Mouse (Mus musculus): ENCODE measurements at regions not wholly inside any gene's neighbourhood (a gene's known extent, or its start where the extent isn't known, plus 50 kb on each side); places are given as distances from the start of the nearest gene placed in this dataset.

- no peak for ATAC-seq (ENCODE audit: low read depth)
- Histone ChIP-seq H3K27ac (replicated peaks; ENCODE audit: low read depth, low read length) (no peak overlapping the region), H3K9ac (ENCODE audit: low read depth, low read length) (no peak overlapping the region), H3K4me2 (ENCODE audit: low read depth, low read length) (no peak overlapping the region), H3K4me1 (ENCODE audit: control insufficient read depth, insufficient read depth, low read length) (0 out of 2 replicates have a peak, but pooled peaks cover 4% of the 10 kb centered on the region), H3K27me3 (replicated peaks; ENCODE audit: control insufficient read depth, insufficient read depth, low read length) (no peaks in the 10 kb centered on the region), H3K36me3 (ENCODE audit: control insufficient read depth, insufficient read depth, low read length) (no peaks in the 10 kb centered on the region), H3K9me3 (ENCODE audit: control insufficient read depth, low read length) (no peaks in the 10 kb centered on the region), H3K4me3 (ENCODE audit: low read depth, low read length) (no peak overlapping the region)
- WGBS = 59% methylated on average over 5 of the region's 5 CpGs
- no peak for DNase-seq (ENCODE audit: low spot score)
These were observed 57.4 kb upstream of the Lmo2 start for GRCm38 (mm10) chr2:103900384-103900783.

DNA sequence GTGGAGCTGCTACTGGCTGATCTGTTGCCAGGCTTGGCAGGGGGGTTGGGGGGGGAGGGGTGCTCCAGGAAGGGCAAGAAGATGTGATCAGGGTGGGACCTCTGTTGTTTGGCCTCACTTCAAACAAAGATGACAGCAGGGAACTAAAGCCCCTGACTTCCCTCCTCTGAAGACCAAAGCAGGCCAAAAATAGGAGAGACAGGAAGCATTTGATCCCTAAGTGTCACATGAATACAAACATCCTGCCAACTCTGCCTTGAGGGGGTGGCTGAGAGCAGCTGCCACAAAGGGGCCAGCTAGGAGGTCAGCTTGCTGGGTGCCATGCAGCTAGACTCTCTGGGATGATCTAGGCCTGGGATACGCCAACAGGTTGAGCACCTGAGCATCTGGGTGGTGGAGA is 56.3 kb upstream of the Lmo2 start:
- Histone ChIP-seq H3K36me3 (ENCODE audit: control insufficient read depth, insufficient read depth, low read length) (no peaks in the 10 kb centered on the region), H3K9ac (ENCODE audit: low read depth, low read length) (no peak overlapping the region), H3K9me3 (ENCODE audit: control insufficient read depth, low read length) (no peaks in the 10 kb centered on the region), H3K4me1 (ENCODE audit: control insufficient read depth, insufficient read depth, low read length) (0 out of 2 replicates have a peak, but pooled peaks cover 10% of the 10 kb centered on the region), H3K4me3 (ENCODE audit: low read depth, low read length) (no peak overlapping the region), H3K4me2 (ENCODE audit: low read depth, low read length) (no peak overlapping the region), H3K27ac (replicated peaks; ENCODE audit: low read depth, low read length) (no peak overlapping the region), H3K27me3 (replicated peaks; ENCODE audit: control insufficient read depth, insufficient read depth, low read length) (no peaks in the 10 kb centered on the region)
- ATAC-seq (ENCODE audit: low read depth) = no peak
- DNase-seq (ENCODE audit: low spot score) = peak; percentile 35
- WGBS = 70% methylated on average over 1 of the region's 1 CpGs

- no peak overlapping the region for H3K9ac ChIP-seq (ENCODE audit: low read depth, low read length)
- 0 out of 2 replicates have a peak, but pooled peaks have one; percentile 26 for ATAC-seq (ENCODE audit: low read depth)
- DNase-seq (ENCODE audit: low spot score) = no peak
- no peaks in the 10 kb centered on the region for H3K27me3 ChIP-seq (replicated peaks; ENCODE audit: control insufficient read depth, insufficient read depth, low read length)
- no peaks in the 10 kb centered on the region for H3K9me3 ChIP-seq (ENCODE audit: control insufficient read depth, low read length)
- 0 out of 2 replicates have a peak, but pooled peaks cover 10% of the 10 kb centered on the region for H3K4me1 ChIP-seq (ENCODE audit: control insufficient read depth, insufficient read depth, low read length)
- H3K27ac ChIP-seq (replicated peaks; ENCODE audit: low read depth, low read length) = no peak overlapping the region
- H3K36me3 ChIP-seq (ENCODE audit: control insufficient read depth, insufficient read depth, low read length) = no peaks in the 10 kb centered on the region
- no peak overlapping the region for H3K4me2 ChIP-seq (ENCODE audit: low read depth, low read length)
- WGBS = 65% methylated on average over 11 of the region's 11 CpGs
- no peak overlapping the region for H3K4me3 ChIP-seq (ENCODE audit: low read depth, low read length)
These were observed 55.0 kb upstream of the Lmo2 start for GRCm38 (mm10) chr2:103902777-103903176.

- DNase-seq (ENCODE audit: low spot score) = no peak
- ATAC-seq (ENCODE audit: low read depth) = no peak
- H3K4me2 ChIP-seq (ENCODE audit: low read depth, low read length) = no peak overlapping the region
- no peaks in the 10 kb centered on the region for H3K27me3 ChIP-seq (replicated peaks; ENCODE audit: control insufficient read depth, insufficient read depth, low read length)
- H3K4me1 ChIP-seq (ENCODE audit: control insufficient read depth, insufficient read depth, low read length) = 0 out of 2 replicates have a peak, but pooled peaks cover 10% of the 10 kb centered on the region
- H3K9me3 ChIP-seq (ENCODE audit: control insufficient read depth, low read length) = no peaks in the 10 kb centered on the region
- no peak overlapping the region for H3K9ac ChIP-seq (ENCODE audit: low read depth, low read length)
- no peaks in the 10 kb centered on the region for H3K36me3 ChIP-seq (ENCODE audit: control insufficient read depth, insufficient read depth, low read length)
- H3K27ac ChIP-seq (replicated peaks; ENCODE audit: low read depth, low read length) = no peak overlapping the region
- no peak overlapping the region for H3K4me3 ChIP-seq (ENCODE audit: low read depth, low read length)
- WGBS = 48% methylated on average over 1 of the region's 1 CpGs
These were observed 52.1 kb upstream of the Lmo2 start for GRCm38 (mm10) chr2:103905681-103906080.

- ATAC-seq (ENCODE audit: low read depth) (no peak), DNase-seq (ENCODE audit: low spot score) (peak; percentile 29)
- H3K36me3 ChIP-seq (ENCODE audit: control insufficient read depth, insufficient read depth, low read length) = no peaks in the 10 kb centered on the region
- 0 out of 2 replicates have a peak, but pooled peaks cover 6% of the 10 kb centered on the region for H3K4me1 ChIP-seq (ENCODE audit: control insufficient read depth, insufficient read depth, low read length)
- H3K9me3 ChIP-seq (ENCODE audit: control insufficient read depth, low read length) = no peaks in the 10 kb centered on the region
- WGBS = 15% methylated on average over 2 of the region's 2 CpGs
- no peak overlapping the region for H3K4me2 ChIP-seq (ENCODE audit: low read depth, low read length)
- peak overlapping the region; percentile 49; the same call in 1 of the 2 replicates for H3K27ac ChIP-seq (replicated peaks; ENCODE audit: low read depth, low read length)
- H3K27me3 ChIP-seq (replicated peaks; ENCODE audit: control insufficient read depth, insufficient read depth, low read length) = no peaks in the 10 kb centered on the region
- H3K4me3 ChIP-seq (ENCODE audit: low read depth, low read length) = no peak overlapping the region
- no peak overlapping the region for H3K9ac ChIP-seq (ENCODE audit: low read depth, low read length)
These were observed 51.1 kb upstream of the Lmo2 start for GRCm38 (mm10) chr2:103906581-103907184.

Measured in embryonic facial prominence, embryonic 14.5 days (tissue).